Mouse (Mus musculus): ENCODE measurements around the gene Commd8.

The Commd8 gene

GRCm38 (mm10) chr5:72167594-72168284 is at the start of gene Commd8:
Gene Commd8, minus strand, starts transcription at chr5:72168189.
- DNase-seq: peak; percentile 97

GRCm38 (mm10) chr5:72211741-72212140 is 43.8 kb upstream of the Commd8 start:
- no peak for DNase-seq

- DNase-seq: peak; percentile 61 to 72
Observed at GRCm38 (mm10) chr5:72210812-72211139, 42.8 kb upstream of the Commd8 start.

GRCm38 (mm10) chr5:72210123-72210811 is 42.3 kb upstream of the Commd8 start:
- no peak for DNase-seq

DNA sequence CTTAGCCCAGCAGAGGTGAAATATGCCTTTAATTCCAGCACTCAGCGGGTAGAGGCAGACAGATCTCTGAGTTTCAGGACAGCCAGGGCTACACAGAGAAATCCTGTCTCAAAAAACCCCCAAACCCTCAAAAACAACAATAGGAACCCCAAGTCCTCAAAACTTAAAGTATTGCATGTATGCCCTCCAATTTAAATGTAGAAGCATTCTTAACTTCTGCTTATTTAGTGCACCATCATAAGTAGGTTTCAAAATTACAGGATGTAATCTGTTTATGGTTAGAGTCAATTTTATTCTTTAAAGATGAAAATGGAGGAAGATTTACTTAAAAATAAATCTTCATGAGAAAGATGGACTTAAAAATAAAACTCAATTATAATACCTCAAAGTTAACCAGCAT is 40.5 kb upstream of the Commd8 start:
- no peak for DNase-seq

GRCm38 (mm10) chr5:72205271-72205670 is 37.3 kb upstream of the Commd8 start:
- no peak for DNase-seq

DNA sequence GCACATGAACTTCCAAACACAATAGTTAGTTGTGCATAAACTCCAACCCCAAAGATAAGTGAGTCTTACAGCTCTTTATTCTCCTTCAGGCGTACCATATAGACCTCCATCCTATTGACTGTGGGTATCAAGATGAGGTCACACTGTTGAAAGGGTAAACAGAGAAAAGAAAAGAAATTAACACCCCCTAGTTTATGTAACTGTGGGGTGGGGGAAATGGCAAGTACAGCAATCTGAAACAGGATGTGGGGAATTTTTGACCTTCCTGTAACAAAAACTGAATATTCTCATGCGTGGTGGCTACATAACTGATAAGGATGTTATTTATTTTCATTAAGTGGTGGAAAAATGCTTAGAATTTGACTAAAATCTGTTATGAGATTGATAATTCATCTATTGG is 36.5 kb upstream of the Commd8 start:
- DNase-seq: no peak

- DNase-seq: no peak
Observed at GRCm38 (mm10) chr5:72203734-72204073, 35.7 kb upstream of the Commd8 start.

GRCm38 (mm10) chr5:72203028-72203733 is 35.2 kb upstream of the Commd8 start:
- DNase-seq: peak; percentile 81 to 89

DNA sequence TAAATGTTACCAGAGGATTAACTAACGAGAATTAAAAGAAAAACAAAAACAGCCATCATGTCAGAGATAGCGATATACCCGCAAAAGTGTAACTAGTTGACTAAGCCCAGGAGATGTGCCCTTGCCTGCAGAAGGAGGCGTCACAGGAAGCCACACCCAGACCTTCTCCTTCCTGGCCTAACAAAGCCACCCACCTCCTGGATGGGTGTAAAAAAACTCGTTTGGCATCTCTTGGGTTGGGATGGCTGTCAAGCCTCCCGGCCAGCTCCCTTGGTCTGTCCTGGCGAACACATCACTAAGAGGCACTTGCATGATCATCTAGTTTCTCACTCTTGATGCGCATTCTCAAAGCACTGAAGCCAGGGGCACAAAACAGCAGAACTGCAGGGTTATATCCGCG is 34.0 kb upstream of the Commd8 start:
- DNase-seq: no peak

DNA sequence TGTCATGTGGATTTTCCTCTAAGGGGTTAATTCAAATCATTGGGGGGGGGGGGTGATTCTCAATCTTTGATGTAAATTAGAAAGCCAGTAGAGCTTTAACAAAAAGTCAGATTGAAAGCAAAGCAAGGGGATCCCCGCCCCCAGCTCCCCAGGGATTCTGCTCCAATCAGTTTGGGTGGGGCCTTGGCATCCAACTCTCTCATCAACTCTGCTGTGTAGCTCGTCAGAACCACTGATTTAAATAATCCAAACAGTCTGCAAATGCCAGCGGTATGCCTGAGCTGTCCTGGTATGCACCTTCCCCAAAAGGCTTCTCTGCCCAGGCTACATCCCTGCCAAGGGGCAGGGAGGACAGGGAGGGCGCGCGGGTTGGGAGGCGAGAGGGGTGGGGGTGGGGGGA is 33.6 kb upstream of the Commd8 start:
- peak in 1 of 2 experiments; percentile 25 for DNase-seq

DNA sequence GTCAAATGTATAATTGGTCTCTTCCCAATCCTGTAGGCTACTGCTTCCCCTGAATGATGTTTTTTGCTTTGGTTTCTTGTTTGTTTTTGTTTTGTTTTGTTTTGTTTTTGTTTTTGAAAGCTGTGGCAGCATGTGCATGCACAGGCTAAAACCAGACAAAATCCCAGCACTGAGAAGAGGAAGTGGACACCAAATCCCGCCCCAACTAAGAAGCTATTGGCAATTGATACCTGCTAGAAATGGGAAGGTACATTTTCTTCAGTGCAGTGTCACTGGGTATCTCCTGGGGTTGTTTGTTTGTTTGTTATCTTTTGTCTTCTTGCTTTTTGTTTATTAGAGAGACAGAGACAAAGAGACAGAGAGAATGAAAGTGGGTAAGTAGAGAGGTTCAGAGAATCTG is 27.5 kb upstream of the Commd8 start:
- no peak for DNase-seq

DNA sequence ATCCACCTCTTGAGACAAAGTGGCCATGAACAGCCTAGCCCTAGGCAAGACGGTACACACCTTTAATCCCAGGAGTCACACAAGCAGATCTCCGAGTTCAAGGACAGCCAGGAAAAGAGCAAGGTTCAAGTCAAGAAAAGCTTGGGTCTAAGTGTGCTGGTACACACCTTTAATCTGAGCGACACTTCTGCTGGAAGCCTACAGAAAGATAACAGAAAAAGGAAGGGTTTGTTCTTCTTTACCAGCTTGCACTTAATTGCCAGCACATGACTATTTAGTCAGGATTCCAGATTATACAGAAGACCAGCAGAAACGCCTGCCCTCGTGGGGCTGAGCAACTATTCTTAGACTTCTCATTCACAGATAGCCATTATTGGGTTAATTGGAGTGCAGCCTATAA is 23.9 kb upstream of the Commd8 start:
- DNase-seq: no peak

DNA sequence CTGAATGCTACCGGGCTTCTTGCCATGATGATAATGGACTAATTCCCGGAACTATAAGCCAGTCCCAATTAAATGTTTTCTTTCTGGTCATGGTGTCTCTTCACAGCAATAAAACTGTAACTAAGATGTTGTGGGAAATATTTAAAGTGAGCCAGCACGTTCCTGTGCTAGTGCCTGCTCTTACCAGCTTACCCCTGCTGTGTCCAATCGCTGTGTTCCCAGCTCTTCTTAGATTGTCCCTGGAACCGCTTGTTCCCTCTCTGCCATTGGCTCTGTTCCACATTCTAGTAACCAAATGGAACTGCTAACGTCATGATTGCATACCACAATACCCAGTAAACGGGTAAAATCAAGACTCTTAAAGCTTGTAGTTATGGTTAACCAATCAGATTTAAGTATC is 23.2 kb upstream of the Commd8 start:
- no peak for DNase-seq

DNA sequence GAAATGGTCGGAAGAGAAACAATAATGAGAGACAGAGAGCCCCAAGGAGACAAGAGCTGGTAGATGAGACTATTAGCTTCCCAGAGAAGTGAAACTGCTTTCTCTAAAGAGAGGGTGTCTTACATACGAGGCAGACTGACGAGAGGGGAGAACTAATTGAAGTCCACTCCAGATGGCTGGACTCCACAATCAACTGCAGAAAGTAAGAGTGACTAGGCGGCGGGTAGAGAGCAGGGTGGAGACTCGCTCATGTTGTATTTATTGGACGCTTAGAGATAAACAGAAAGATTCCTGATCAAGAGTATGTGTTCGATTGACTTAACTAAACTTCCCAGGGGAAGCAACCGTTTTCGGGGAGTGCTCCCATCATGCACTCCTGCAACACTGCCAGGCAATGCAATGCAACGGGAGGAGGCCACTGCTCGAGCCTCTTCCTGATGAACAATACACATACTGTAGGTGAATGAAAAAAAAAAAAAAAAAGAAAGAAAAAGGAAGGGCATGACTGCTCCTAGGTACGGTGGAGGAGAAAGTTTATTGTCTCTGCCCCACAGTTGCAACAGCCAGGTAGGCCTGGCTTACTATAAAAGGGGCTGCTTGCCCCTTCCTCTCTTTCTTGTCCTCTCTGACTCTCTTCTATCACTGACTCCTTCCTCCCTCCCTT is 16.6 kb upstream of the Commd8 start:
- DNase-seq: no peak

DNA sequence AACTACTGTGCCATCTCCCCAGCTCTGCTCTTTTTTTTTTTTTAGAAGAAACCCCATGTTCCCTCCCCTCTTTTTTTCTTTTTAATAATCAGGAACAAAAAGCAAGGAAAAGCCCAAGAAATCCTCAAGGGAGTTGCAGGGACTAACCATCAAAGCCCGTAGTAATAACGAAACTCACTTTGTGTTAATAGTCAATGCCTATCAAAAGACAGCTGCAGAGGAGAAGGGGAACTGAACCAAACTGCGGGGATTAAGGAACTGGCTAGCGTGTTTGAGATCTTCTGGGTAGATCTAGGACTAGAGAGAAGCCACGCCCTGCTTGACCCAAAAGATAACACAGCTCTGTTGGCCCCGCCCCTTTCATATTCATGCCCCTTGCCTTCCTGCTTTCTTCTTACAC is 15.9 kb upstream of the Commd8 start:
- no peak for DNase-seq

- no peak for DNase-seq
Observed at GRCm38 (mm10) chr5:72182804-72183203, 14.8 kb upstream of the Commd8 start.

GRCm38 (mm10) chr5:72181194-72181593 is 13.2 kb upstream of the Commd8 start:
- no peak for DNase-seq

DNA sequence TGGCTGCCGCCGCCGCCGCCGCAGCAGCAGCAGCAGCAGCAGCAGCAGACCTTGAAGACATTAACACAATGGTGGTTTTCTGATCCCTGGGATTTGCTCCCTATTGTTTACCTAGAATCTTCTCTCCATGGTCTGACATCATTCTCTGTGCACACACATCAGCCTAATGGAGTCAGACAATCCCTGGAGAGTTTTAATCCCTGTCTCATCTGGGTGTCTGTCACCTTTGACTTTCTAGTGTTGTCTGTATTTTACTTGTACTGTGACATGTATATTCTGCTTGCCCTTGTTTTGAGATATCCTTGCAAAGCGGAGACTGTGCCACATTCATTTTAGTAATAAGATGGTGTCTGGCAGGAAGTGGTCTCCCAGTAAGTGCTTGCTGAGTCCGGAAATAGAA is 7.5 kb upstream of the Commd8 start:
- no peak for DNase-seq

DNA sequence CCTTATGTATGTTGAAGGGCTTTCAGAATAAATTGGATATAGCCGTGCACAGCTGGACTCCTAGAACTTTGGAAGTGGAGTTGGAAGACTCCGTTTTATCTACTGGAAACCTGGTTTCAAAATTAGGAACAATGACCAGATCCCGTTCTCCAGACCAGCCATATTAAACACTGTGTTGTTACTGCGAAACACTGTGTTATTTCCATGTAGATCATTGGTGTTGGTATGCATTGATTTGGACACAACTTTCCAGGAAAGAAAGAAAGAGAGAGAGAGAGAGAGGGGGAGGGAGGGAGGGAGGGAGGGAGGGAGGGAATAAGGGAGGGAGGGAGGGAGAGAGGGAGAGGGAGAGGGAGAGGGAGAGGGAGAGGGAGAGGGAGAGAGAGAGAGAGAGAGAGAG is 7.1 kb upstream of the Commd8 start:
- no peak for DNase-seq

DNA sequence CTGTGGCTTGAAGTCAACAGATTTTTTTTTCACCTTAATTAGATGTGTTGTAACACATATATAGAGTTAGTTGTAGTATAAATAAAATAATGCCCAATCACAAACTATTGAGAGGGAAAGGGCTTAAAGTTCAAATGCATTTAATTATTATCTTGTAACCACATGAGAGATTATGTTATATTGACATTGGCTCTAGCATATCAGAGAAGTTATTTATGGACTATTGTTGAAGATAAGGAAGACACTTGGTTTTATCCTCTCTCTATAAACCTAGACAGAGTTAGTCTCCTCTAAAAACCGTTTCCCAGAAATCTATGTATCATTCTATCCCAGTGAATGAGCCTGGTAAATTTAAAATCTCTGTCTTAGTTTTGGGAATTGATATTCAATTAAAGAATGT is 5.5 kb upstream of the Commd8 start:
- DNase-seq: no peak

GRCm38 (mm10) chr5:72172675-72173074 is 4.7 kb upstream of the Commd8 start:
- DNase-seq: peak; percentile 75 to 87

GRCm38 (mm10) chr5:72170067-72170466 is 2.1 kb upstream of the Commd8 start:
- DNase-seq: no peak

DNA sequence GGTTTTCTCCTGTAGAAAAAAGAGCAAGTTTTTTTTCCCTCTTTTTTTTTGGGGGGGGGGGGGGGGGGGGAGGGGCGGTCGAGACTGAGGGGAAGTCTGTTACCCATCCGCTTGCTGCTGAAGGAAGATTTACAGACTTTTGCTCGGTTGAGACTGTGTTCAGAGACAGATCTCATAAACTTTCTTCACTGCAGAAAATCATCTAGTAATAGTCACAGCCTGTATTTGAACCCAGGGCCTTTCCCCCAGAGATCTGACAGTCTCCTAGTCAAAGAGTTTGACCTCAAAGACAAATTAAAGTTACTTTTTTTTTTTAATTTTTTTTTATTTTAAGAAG is 264 bp upstream of the Commd8 start:
- DNase-seq: no peak
